Mouse (Mus musculus) heart, adult 2 months (tissue): ENCODE data around the gene Arap1.

Experiments
- CTCF ChIP-seq: fragments of 200-600 bp; IDR thresholded peaks from 2 replicates; pipeline ENCODE4 v1.8.1; 2022; ENCODE audit warnings: antibody characterized with exemption, mild to moderate bottlenecking, moderate library complexity
- POLR2A ChIP-seq: fragments of 200-500 bp; IDR thresholded peaks from 2 replicates; pipeline ENCODE4 v1.6.1; 2011; ENCODE audit warnings: mild to moderate bottlenecking, low read depth, low read length, control low read depth; ENCODE audit not compliant: insufficient read depth

GRCm38 (mm10) chr7:101383756-101384155 lies 35.9 kb downstream of the Arap1 start:
- no peak for TF ChIP-seq CTCF
- TF ChIP-seq POLR2A = no peak
